Mouse (Mus musculus) liver, embryonic 12.5 days (tissue): ENCODE data around the gene Qpct. TPM values are rescaled to one million over a fixed set of nuclear protein-coding genes. Genes with fewer than 3 reads are reported as not detected.
"Not testable (repeated sequence)": the region's sequence is repeated elsewhere in the genome, so short reads cannot be mapped to it uniquely, and the experiment has no call there.

Experiments
- ATAC-seq: fragments of 200-750 bp; cut with Nextera tagmentation; 2 replicates; pipeline ENCODE4 v1.8.0; 2017; ENCODE audit warnings: moderate number of reproducible peaks, mild to moderate bottlenecking, moderate library complexity
- H3K27ac ChIP-seq: fragments of 300-500 bp; sonication (generic); 2 replicates; pipeline ENCODE4 v1.5.1; 2016; ENCODE audit warnings: mild to moderate bottlenecking
- H3K27me3 ChIP-seq: fragments of 300-500 bp; sonication (generic); replicated peaks from 2 replicates; pipeline ENCODE4 v1.6.1; 2016; ENCODE audit warnings: mild to moderate bottlenecking, moderate library complexity
- H3K36me3 ChIP-seq: fragments of 300-500 bp; sonication (generic); 2 replicates; pipeline ENCODE4 v1.6.1; 2016; ENCODE audit warnings: mild to moderate bottlenecking, moderate library complexity
- H3K4me1 ChIP-seq: fragments of 300-500 bp; sonication (generic); 2 replicates; pipeline ENCODE4 v1.6.1; 2016
- H3K4me2 ChIP-seq: fragments of 300-500 bp; sonication (generic); 2 replicates; pipeline ENCODE4 v1.6.1; 2016; ENCODE audit warnings: mild to moderate bottlenecking, moderate library complexity
- H3K4me3 ChIP-seq: fragments of 300-500 bp; sonication (generic); 2 replicates; pipeline ENCODE4 v1.5.1; 2016; ENCODE audit warnings: mild to moderate bottlenecking, moderate library complexity
- H3K9ac ChIP-seq: fragments of 300-500 bp; sonication (generic); 2 replicates; pipeline ENCODE4 v1.6.1; 2016; ENCODE audit warnings: mild to moderate bottlenecking, moderate library complexity
- H3K9me3 ChIP-seq: fragments of 300-500 bp; sonication (generic); replicated peaks from 2 replicates; pipeline ENCODE4 v1.6.1; 2016; ENCODE audit warnings: mild to moderate bottlenecking, moderate library complexity
- WGBS: fragments of 180-500 bp; shearing (Covaris S2); methylation state at CpG from one replicate; pipeline ENCODE4 v1.1.7; 2016; ENCODE audit not compliant: insufficient replicate concordance; 5-methylcytosine and 5-hydroxymethylcytosine counted together
- polyA plus RNA-seq: library from polyadenylated mRNA; unstranded; fragments of >200 nt; fragmentation: Nextera tagmentation; extraction: Ambion mirVana; gene quantifications from 2 replicates; pipeline ENCODE4 v1.2.1, GENCODE M21; 2016

The Qpct gene
- polyA plus RNA-seq, 1 experiment from 2014 or later: 11.7 TPM

GRCm38 (mm10) chr17:79077848-79078146, 26.1 kb downstream of the Qpct start:
- 67% methylated on average over 1 of the region's 1 CpGs for WGBS

GRCm38 (mm10) chr17:79078248-79078647, 26.5 kb downstream of the Qpct start:
- no peak overlapping the region for H3K9ac ChIP-seq
- no peaks in the 10 kb centered on the region for H3K9me3 ChIP-seq
- H3K36me3 ChIP-seq: no peaks in the 10 kb centered on the region
- no peak overlapping the region for H3K4me3 ChIP-seq
- H3K27ac ChIP-seq: no peak overlapping the region
- no peak overlapping the region for H3K4me2 ChIP-seq
- WGBS: 73% methylated on average over 8 of the region's 8 CpGs
- no peaks in the 10 kb centered on the region for H3K4me1 ChIP-seq
- no peaks in the 10 kb centered on the region for H3K27me3 ChIP-seq
- no peak for ATAC-seq

More at GRCm38 (mm10) chr17:79077848-79078146, 26.1 kb downstream of the Qpct start:
- Histone ChIP-seq H3K27ac (no peak overlapping the region), H3K4me2 (no peak overlapping the region), H3K9ac (no peak overlapping the region), H3K4me3 (no peak overlapping the region), H3K9me3 (no peaks in the 10 kb centered on the region), H3K27me3 (no peaks in the 10 kb centered on the region), H3K4me1 (no peaks in the 10 kb centered on the region), H3K36me3 (no peaks in the 10 kb centered on the region)
- no peak for ATAC-seq

DNA sequence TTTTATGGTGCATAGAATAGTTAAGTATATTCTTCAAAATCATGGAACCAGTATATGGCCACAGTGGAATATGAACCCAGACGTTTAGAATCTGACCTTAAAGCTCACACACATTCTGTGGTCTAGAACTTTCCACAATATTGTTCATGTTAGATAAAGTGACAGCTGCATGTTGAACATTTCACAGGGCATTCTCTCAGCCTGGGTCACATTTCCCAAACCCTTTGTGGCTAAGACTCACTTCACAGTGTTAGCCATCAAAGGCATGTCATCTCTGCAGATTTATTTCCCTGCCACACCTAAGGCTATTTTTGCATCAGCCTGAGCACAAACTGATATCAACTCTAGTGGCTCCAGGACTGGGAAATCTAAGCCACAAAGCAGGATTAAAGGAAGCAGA, 40.0 kb downstream of the Qpct start:
- no peak overlapping the region for H3K4me2 ChIP-seq
- H3K4me1 ChIP-seq: no peaks in the 10 kb centered on the region
- H3K9ac ChIP-seq: no peak overlapping the region
- 22% methylated on average over 1 of the region's 1 CpGs for WGBS
- no peaks in the 10 kb centered on the region for H3K36me3 ChIP-seq
- no peak for ATAC-seq
- H3K4me3 ChIP-seq: no peak overlapping the region
- H3K27ac ChIP-seq: no peak overlapping the region
- H3K27me3 ChIP-seq: no peaks in the 10 kb centered on the region
- H3K9me3 ChIP-seq: no peaks in the 10 kb centered on the region

DNA sequence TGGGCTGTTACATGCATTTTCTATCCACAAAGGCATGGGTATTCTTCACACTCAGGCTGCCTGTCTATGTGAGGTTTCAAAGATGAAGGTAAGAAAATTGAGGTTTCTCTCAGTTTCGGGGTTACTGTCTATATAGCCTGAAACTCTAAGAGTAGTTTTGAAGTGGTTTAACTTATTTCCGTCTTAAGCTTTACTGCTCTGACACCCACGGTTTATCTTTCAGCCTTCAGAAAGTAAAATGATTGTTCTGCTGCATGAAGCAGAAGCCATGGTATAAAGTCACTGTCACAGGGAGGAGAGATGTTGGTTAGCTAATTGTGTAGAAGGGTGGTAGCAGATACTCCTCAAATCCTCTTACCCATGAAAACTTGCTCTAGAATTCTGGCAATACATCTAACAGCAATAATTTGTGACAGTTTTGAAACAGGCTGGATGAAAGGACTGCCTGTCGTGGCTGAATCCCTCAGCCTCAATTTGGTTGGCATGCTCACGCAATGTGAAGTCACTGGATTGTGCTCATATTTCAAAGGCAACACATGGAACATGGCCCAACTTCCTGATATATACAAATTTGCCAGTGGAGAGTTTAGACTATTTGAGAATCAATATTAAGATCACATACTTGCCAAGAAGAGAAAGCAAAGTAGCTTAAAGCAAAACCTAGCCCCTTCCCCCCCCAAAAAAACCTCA, 41.7 kb downstream of the Qpct start:
- ATAC-seq: no peak
- WGBS: 60% methylated on average over 5 of the region's 5 CpGs
- Histone ChIP-seq H3K4me1 (no peaks in the 10 kb centered on the region), H3K9me3 (no peaks in the 10 kb centered on the region), H3K9ac (no peak overlapping the region), H3K36me3 (no peaks in the 10 kb centered on the region), H3K27ac (no peak overlapping the region), H3K4me2 (no peak overlapping the region), H3K27me3 (no peaks in the 10 kb centered on the region), H3K4me3 (no peak overlapping the region)

DNA sequence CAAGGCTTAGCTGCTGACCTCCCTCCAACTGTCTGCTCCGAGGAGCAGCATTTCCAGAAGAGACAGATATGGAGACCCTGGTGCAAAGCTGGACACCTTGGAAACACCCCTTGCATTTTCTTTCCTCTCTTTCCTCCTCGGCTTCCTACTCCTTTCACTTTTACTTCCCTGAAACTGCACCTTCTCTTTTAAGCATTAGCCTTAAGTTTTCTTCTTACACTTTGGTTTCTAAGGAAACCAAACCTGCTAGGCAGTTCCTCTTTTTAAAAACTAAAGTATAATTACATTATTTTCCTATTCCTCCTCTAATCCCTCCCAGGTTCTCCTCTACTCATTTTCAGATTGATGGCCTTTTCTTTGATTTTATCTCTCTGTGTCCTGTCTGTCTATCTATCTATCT, 43.9 kb downstream of the Qpct start:
- Histone ChIP-seq H3K9me3 (no peaks in the 10 kb centered on the region), H3K4me2 (no peak overlapping the region), H3K27me3 (no peaks in the 10 kb centered on the region), H3K27ac (no peak overlapping the region), H3K9ac (no peak overlapping the region), H3K4me1 (no peaks in the 10 kb centered on the region), H3K4me3 (no peak overlapping the region), H3K36me3 (no peaks in the 10 kb centered on the region)
- 34% methylated on average over 2 of the region's 2 CpGs for WGBS
- ATAC-seq: no peak

GRCm38 (mm10) chr17:79099866-79100265, 48.2 kb downstream of the Qpct start:
- H3K27ac ChIP-seq: no peak overlapping the region
- no peaks in the 10 kb centered on the region for H3K9me3 ChIP-seq
- no peaks in the 10 kb centered on the region for H3K27me3 ChIP-seq
- ATAC-seq: no peak
- no peak overlapping the region for H3K9ac ChIP-seq
- WGBS: 24% methylated on average over 4 of the region's 4 CpGs
- H3K4me3 ChIP-seq: no peak overlapping the region
- H3K4me2 ChIP-seq: no peak overlapping the region
- no peaks in the 10 kb centered on the region for H3K36me3 ChIP-seq
- no peaks in the 10 kb centered on the region for H3K4me1 ChIP-seq

DNA sequence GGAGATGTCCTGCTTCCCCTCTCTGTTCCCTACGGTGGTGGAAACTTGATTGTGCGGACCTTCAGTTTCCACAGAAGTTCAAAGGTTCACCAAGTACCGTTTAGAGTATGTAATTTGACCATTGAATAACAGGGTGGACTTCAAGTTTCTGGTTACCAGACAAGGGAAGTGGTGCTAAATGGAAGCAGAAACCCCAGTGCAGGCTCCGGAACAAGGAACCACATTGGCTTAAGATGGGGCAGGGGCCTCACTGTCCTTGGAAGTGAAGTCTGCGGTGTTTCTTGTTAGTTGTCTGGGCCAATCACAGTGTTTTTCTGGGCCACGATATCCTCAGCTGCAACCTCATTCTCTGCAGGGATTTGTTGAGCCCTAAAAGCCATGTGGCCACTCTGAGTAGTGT, 56.5 kb downstream of the Qpct start:
- no peak overlapping the region for H3K4me3 ChIP-seq
- H3K9ac ChIP-seq: no peak overlapping the region
- no peaks in the 10 kb centered on the region for H3K36me3 ChIP-seq
- WGBS: 55% methylated on average over 6 of the region's 6 CpGs
- H3K9me3 ChIP-seq: no peaks in the 10 kb centered on the region
- H3K27ac ChIP-seq: no peak overlapping the region
- no peaks in the 10 kb centered on the region for H3K4me1 ChIP-seq
- H3K4me2 ChIP-seq: no peak overlapping the region
- no peaks in the 10 kb centered on the region for H3K27me3 ChIP-seq
- ATAC-seq: no peak

DNA sequence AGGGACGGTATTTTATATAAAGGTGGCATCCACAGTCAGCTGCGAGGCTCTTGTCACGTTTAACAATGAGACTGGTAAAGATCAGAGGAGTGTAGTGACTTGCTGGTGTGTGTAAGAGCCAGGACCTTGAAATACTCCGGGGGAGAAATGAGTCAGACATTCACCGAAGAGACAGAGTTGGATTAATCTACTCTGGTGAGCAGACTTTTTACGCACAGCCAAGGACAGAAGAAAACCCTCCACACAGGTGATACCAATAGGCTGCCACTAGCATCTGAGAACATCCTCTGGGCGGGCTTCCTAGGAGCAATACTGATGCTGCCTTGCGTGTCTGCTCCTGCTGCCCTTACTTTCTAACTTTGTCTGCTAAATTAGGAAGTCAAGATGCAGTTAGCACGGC, 57.9 kb downstream of the Qpct start:
- no peak overlapping the region for H3K27ac ChIP-seq
- no peak overlapping the region for H3K4me2 ChIP-seq
- no peaks in the 10 kb centered on the region for H3K27me3 ChIP-seq
- H3K4me1 ChIP-seq: no peaks in the 10 kb centered on the region
- no peak overlapping the region for H3K4me3 ChIP-seq
- 69% methylated on average over 9 of the region's 9 CpGs for WGBS
- no peaks in the 10 kb centered on the region for H3K9me3 ChIP-seq
- no peak overlapping the region for H3K9ac ChIP-seq
- H3K36me3 ChIP-seq: no peaks in the 10 kb centered on the region
- ATAC-seq: no peak

GRCm38 (mm10) chr17:79110936-79111348, 59.2 kb downstream of the Qpct start:
- Histone ChIP-seq H3K4me1 (no peaks in the 10 kb centered on the region), H3K4me3 (no peak overlapping the region), H3K27ac (no peak overlapping the region), H3K36me3 (no peaks in the 10 kb centered on the region), H3K9me3 (no peaks in the 10 kb centered on the region), H3K27me3 (no peaks in the 10 kb centered on the region), H3K4me2 (no peak overlapping the region), H3K9ac (no peak overlapping the region)
- ATAC-seq: no peak
- 23% methylated on average over 5 of the region's 5 CpGs for WGBS

- WGBS: 42% methylated on average over 9 of the region's 9 CpGs
- H3K4me3 ChIP-seq, H3K36me3 ChIP-seq, H3K27me3 ChIP-seq, ATAC-seq, H3K9me3 ChIP-seq, H3K27ac ChIP-seq, H3K4me2 ChIP-seq, H3K9ac ChIP-seq, H3K4me1 ChIP-seq: not testable (repeated sequence)
Measured at GRCm38 (mm10) chr17:79115248-79115647, 63.5 kb downstream of the Qpct start.

DNA sequence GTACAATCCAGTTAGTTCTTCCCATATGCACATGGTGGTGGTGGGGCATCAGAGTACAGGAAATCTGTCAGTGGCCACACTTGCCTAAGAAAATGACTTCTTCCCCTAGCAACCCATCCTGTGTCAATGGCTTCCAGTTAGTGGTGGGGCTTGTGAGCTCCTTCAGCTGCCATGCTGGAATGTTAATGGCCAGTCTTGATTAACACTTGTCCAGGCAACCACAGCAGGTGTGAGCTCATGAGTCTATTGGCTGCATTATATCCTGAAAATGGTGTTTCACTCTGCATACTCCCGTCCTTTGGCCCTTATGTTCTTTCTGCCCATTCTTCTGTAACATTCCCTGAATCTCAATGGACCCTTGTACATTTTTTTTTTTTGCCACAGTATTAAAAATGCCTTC, 67.4 kb downstream of the Qpct start:
- Histone ChIP-seq H3K4me1 (no peaks in the 10 kb centered on the region), H3K9ac (no peak overlapping the region), H3K4me2 (no peak overlapping the region), H3K36me3 (no peaks in the 10 kb centered on the region), H3K4me3 (no peak overlapping the region), H3K27me3 (no peaks in the 10 kb centered on the region), H3K27ac (no peak overlapping the region), H3K9me3 (no peaks in the 10 kb centered on the region)
- no peak for ATAC-seq
- WGBS: 64% methylated on average over 1 of the region's 1 CpGs

DNA sequence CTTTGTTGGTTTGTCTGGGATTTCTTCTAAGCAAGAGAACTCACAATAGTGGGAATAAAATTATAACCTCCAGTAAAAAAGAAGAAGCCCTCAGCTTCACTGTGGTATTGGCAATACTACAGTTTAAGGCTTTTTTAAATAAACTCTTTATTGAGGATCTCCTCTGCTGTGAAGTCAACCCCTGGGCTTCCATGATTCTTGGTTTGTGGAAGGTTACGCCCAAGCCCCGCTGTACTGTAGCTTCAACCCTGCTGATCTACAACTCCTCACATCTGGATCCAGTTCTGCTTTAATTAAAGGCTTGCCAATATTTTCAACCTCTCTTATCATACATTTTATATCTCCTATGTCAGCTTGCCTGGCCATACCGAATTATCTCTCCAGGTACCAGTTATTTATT, 68.6 kb downstream of the Qpct start:
- no peaks in the 10 kb centered on the region for H3K9me3 ChIP-seq
- H3K4me3 ChIP-seq: no peak overlapping the region
- H3K9ac ChIP-seq: no peak overlapping the region
- no peaks in the 10 kb centered on the region for H3K27me3 ChIP-seq
- 65% methylated on average over 3 of the region's 3 CpGs for WGBS
- H3K4me2 ChIP-seq: no peak overlapping the region
- H3K27ac ChIP-seq: no peak overlapping the region
- ATAC-seq: no peak
- H3K36me3 ChIP-seq: no peaks in the 10 kb centered on the region
- H3K4me1 ChIP-seq: no peaks in the 10 kb centered on the region

DNA sequence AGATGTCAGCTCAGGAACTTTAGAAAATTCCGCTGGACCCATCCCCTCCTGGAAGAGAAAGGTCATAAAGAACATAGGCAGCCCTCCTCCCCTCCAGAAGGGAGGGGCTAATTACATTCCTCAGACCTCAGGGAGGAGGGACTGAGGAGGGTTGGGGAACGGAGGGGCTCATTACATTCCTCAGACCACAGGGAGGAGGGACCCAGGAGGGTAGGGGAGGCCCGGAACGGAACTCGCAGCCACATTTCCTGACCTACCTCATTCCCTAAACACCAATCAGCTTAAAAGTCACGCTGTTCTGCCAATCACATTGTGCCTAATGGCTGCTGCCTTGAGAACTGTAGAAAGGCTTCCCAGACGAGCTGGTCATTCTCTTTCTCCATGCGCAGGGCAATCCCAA, 82.0 kb downstream of the Qpct start:
- Histone ChIP-seq H3K4me1 (no peaks in the 10 kb centered on the region), H3K4me2 (no peak overlapping the region), H3K27me3 (no peaks in the 10 kb centered on the region), H3K4me3 (no peak overlapping the region), H3K36me3 (no peaks in the 10 kb centered on the region), H3K27ac (no peak overlapping the region), H3K9ac (no peak overlapping the region), H3K9me3 (no peaks in the 10 kb centered on the region)
- WGBS: 46% methylated on average over 8 of the region's 8 CpGs
- ATAC-seq: no peak
